Mouse (Mus musculus) CH12.LX (cell line): ENCODE results near the gene Stxbp3. TPM values are rescaled to one million over a fixed set of nuclear protein-coding genes. Genes with fewer than 3 reads are reported as not detected.
A peak's percentile ranks its signal among the peaks of the same experiment; 100 is the strongest.

Source experiments
- DNase-seq: peaks from one replicate; pipeline ENCODE4 v3.0.0-alpha.2; 2013; ENCODE audit errors: extremely low read depth
- H3K27ac ChIP-seq: 2 replicates; pipeline ENCODE4 v1.5.1; 2012; ENCODE audit warnings: low read depth, mild to moderate bottlenecking, control low read depth, moderate library complexity; ENCODE audit not compliant: insufficient read depth
- H3K27me3 ChIP-seq: replicated peaks from 2 replicates; pipeline ENCODE3; 2012; ENCODE audit warnings: inconsistent platforms
- H3K36me3 ChIP-seq, 2 experiments: replicated peaks in 1 of 2; 2 replicates each; pipeline versions ENCODE3 to v1.6.1; 2012; ENCODE audit warnings: inconsistent platforms in 1 of 2, low read length in 1 of 2, mild to moderate bottlenecking in 1 of 2, mixed read lengths in 1 of 2, moderate library complexity in 1 of 2; ENCODE audit not compliant: control insufficient read depth in 1 of 2, insufficient read depth in 1 of 2
- H3K4me1 ChIP-seq, 2 experiments: 2 replicates each; pipeline ENCODE4 v1.6.1; 2012; ENCODE audit warnings: inconsistent platforms in 1 of 2, moderate library complexity in 1 of 2; ENCODE audit not compliant: insufficient read depth in 2 of 2, control insufficient read depth in 1 of 2
- H3K4me2 ChIP-seq: 2 replicates; pipeline ENCODE4 v1.6.1; 2012; ENCODE audit warnings: low read depth, mild to moderate bottlenecking, control low read depth; ENCODE audit not compliant: poor library complexity, insufficient read depth, severe bottlenecking
- H3K4me3 ChIP-seq, 3 experiments: fragments of 150-350 bp in 1 of 3; sonication (generic) in 1 of 3; replicated peaks in 1 of 3; 2 replicates each; pipeline versions ENCODE3 to v1.5.1; 2011 to 2012; ENCODE audit warnings: low read depth in 2 of 3, low read length in 2 of 3, mild to moderate bottlenecking in 2 of 3, moderate library complexity in 2 of 3, control low read depth in 1 of 3, improper control_type of control experiment in 1 of 3, inconsistent platforms in 1 of 3, mixed read lengths in 1 of 3; ENCODE audit not compliant: poor library complexity in 1 of 3
- H3K79me2 ChIP-seq: replicated peaks from 2 replicates; pipeline ENCODE4 v1.6.1; 2012; ENCODE audit warnings: mild to moderate bottlenecking, moderate library complexity; ENCODE audit not compliant: control insufficient read depth, poor library complexity, insufficient read depth, severe bottlenecking; ENCODE audit errors: extremely low read depth
- H3K9ac ChIP-seq: 2 replicates; pipeline ENCODE4 v1.6.1; 2012; ENCODE audit warnings: low read depth, mild to moderate bottlenecking, control low read depth, moderate library complexity; ENCODE audit not compliant: insufficient read depth
- H3K9me3 ChIP-seq: replicated peaks from 2 replicates; pipeline ENCODE3; 2012; ENCODE audit warnings: low read length, inconsistent platforms, mixed read lengths
- BHLHE40 ChIP-seq: IDR thresholded peaks from 2 replicates; pipeline ENCODE4 v1.6.1; 2011; ENCODE audit warnings: mild to moderate bottlenecking, low read depth, low read length, improper control_type of control experiment
- CHD1 ChIP-seq: IDR thresholded peaks from 2 replicates; pipeline ENCODE4 v1.6.1; 2012; ENCODE audit warnings: low read depth, low read length, improper control_type of control experiment, inconsistent platforms
- CTCF ChIP-seq, 2 experiments: IDR thresholded peaks in 1 of 2; conservative IDR thresholded peaks in 1 of 2; 2 replicates each; pipeline ENCODE4 v1.5.1; 2011 to 2012; ENCODE audit warnings: low read depth in 2 of 2, low read length in 2 of 2, improper control_type of control experiment in 1 of 2, inconsistent platforms in 1 of 2, mild to moderate bottlenecking in 1 of 2, moderate library complexity in 1 of 2
- ETS1 ChIP-seq: conservative IDR thresholded peaks from 2 replicates; pipeline ENCODE4 v1.6.1; 2012; ENCODE audit warnings: low read depth, mild to moderate bottlenecking, inconsistent platforms, low read length, improper control_type of control experiment, moderate library complexity
- HCFC1 ChIP-seq: IDR thresholded peaks from 2 replicates; pipeline ENCODE4 v1.6.1; 2012; ENCODE audit warnings: low read depth, mild to moderate bottlenecking, inconsistent platforms, low read length, improper control_type of control experiment
- IRF4 ChIP-seq: IDR thresholded peaks from 2 replicates; pipeline ENCODE4 v1.6.1; 2014; ENCODE audit warnings: low read depth, mild to moderate bottlenecking, inconsistent platforms, low read length, improper control_type of control experiment
- KAT2A ChIP-seq: IDR thresholded peaks from 2 replicates; pipeline ENCODE4 v1.6.1; 2012; ENCODE audit warnings: low read length, improper control_type of control experiment, inconsistent platforms; ENCODE audit not compliant: insufficient replicate concordance
- MAX ChIP-seq: IDR thresholded peaks from 2 replicates; pipeline ENCODE4 v1.6.1; 2011; ENCODE audit warnings: low read length, improper control_type of control experiment
- MEF2A ChIP-seq: IDR thresholded peaks from 2 replicates; pipeline ENCODE4 v1.6.1; 2014; ENCODE audit warnings: low read depth, mild to moderate bottlenecking, inconsistent platforms, low read length, improper control_type of control experiment, borderline replicate concordance
- POLR2A ChIP-seq: IDR thresholded peaks from 2 replicates; pipeline ENCODE4 v1.6.1; 2011; ENCODE audit warnings: low read depth, mild to moderate bottlenecking, improper control_type of control experiment, low read length
- POLR2AphosphoS2 ChIP-seq: IDR thresholded peaks from 2 replicates; pipeline ENCODE4 v1.6.1; 2011; ENCODE audit warnings: low read depth, low read length, improper control_type of control experiment
- SMC3 ChIP-seq: IDR thresholded peaks from 2 replicates; pipeline ENCODE4 v1.6.1; 2011; ENCODE audit warnings: low read depth, low read length, improper control_type of control experiment
- TBP ChIP-seq: conservative IDR thresholded peaks from 2 replicates; pipeline ENCODE4 v1.6.1; 2011; ENCODE audit warnings: low read depth, low read length, improper control_type of control experiment
- TCF12 ChIP-seq: IDR thresholded peaks from 2 replicates; pipeline ENCODE4 v1.6.1; 2014; ENCODE audit warnings: low read depth, mild to moderate bottlenecking, inconsistent platforms, low read length, improper control_type of control experiment
- UBTF ChIP-seq: IDR thresholded peaks from 2 replicates; pipeline ENCODE4 v1.6.1; 2012; ENCODE audit warnings: low read depth, mild to moderate bottlenecking, inconsistent platforms, low read length, improper control_type of control experiment, moderate library complexity
- USF1 ChIP-seq: IDR thresholded peaks from 2 replicates; pipeline ENCODE4 v1.6.1; 2014; ENCODE audit warnings: low read depth, mild to moderate bottlenecking, inconsistent platforms, low read length, improper control_type of control experiment
- ZC3H11A ChIP-seq: IDR thresholded peaks from 2 replicates; pipeline ENCODE4 v1.6.1; 2012; ENCODE audit warnings: low read depth, mild to moderate bottlenecking, inconsistent platforms, low read length, improper control_type of control experiment
- ZNF384 ChIP-seq: IDR thresholded peaks from 2 replicates; pipeline ENCODE4 v1.6.1; 2012; ENCODE audit warnings: low read depth, low read length, improper control_type of control experiment, inconsistent platforms
- dilution Hi-C: fragments of 300-500 bp; cut with MboI; formaldehyde crosslinking; loops from 2 replicates; pipeline ENCODE4 v1.14.3; 2020; ENCODE audit warnings: low sequenced_read_pairs; ENCODE audit not compliant: extremely low pct_unique_long_range_greater_than_20kb, extremely low pct_ligation_motif_present
- in situ Hi-C: fragments of 300-500 bp; cut with MboI; formaldehyde crosslinking; loops from 3 replicates; pipeline ENCODE4 v1.14.3; 2019; ENCODE audit warnings: low sequenced_read_pairs, low pct_ligation_motif_present, low pct_unique_long_range_greater_than_20kb, mixed read lengths
- polyA plus RNA-seq: library from polyadenylated mRNA; unstranded; fragments of >175 nt; gene quantifications from 2 replicates; pipeline ENCODE4 v1.2.1, GENCODE M21; 2012; ENCODE audit warnings: low read depth; ENCODE audit not compliant: insufficient read length
- total RNA-seq, 2 experiments: library from RNA; depleted of rRNA; stranded (reverse); fragments of 300-350 nt in 1 of 2; fragments of >200 nt in 1 of 2; gene quantifications; 2 replicates each; pipeline ENCODE4 v1.2.3; 2012 to 2014

Gene Stxbp3
- total and polyA plus RNA-seq, 3 experiments = 12.1 to 21.5 (median 14.4) TPM

DNA sequence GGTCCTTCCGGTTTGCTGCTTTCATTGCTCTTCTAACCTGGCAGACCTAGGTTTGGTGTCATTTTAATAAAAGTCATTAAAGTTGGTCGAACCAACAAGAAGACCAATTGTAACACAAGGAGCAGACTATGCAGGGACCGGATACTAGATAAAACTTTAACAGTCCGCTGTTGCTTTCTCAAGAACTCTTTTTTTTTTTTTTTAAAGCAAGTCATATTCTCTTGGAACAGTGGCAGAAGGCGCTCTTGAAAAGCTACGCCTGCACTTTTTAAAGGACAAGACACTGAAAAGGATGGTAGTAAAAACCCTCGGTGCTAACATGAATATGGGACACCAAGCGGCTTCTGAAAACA lies 703 bp downstream of the Stxbp3 start:
- peak; percentile 33 for DNase-seq
- TF ChIP-seq KAT2A (no peak), ZNF384 (peak; percentile 48; the same call in 1 of the 2 replicates)
- Histone ChIP-seq H3K9me3 (no peaks in the 10 kb centered on the region), H3K9ac (peak overlapping the region; percentile 72), H3K79me2 (peaks cover 26% of the 10 kb centered on the region), H3K4me2 (peak overlapping the region; percentile 32), H3K27me3 (peaks cover 3% of the 10 kb centered on the region), H3K27ac (peak overlapping the region; percentile 23; the same call in 1 of the 2 replicates), H3K36me3 (peaks cover 7 to 12% of the 10 kb centered on the region in 2 experiments), H3K4me1 (peaks cover 4 to 15% of the 10 kb centered on the region in 2 experiments; a peak in 3 of 4 replicates), H3K4me3 (peak overlapping the region; percentile 70 to 93 (median 89))
- in situ Hi-C loops = no loop called here
- dilution Hi-C loops = no loop called here

DNA sequence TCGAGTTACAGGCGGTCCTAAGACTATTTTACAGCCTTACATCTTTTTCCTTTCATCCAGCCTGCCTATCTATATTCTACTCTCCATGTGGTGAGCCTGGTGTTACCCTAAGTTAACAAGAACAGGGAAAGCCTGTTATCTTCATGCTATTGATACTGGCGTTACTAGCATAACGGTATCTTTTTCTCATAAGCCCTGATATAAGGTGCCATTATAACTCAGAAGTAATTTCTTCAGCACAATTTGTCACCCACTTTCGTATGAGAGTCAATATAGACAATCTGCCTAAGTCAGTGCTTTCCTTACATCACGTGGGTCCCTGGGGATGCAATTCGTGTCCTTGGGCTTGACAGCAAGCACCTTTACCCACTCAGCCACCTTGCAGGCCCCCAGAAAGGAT lies 1.3 kb downstream of the Stxbp3 start:
- TF ChIP-seq CTCF (conservative IDR thresholded peaks at IDR 0.05 in 1 of 2, IDR thresholded peaks at IDR 0.05 in 1 of 2; ENCODE audit: low read depth in 2 of 2, low read length in 2 of 2) (no peak), SMC3 (no peak), TCF12 (no peak), MAX (no peak), USF1 (no peak), MEF2A (no peak), TBP (no peak), HCFC1 (no peak), UBTF (no peak), IRF4 (no peak), BHLHE40 (no peak), POLR2A (no peak), CHD1 (no peak), ETS1 (no peak), ZC3H11A (no peak), POLR2AphosphoS2 (no peak)
- peaks cover 7 to 16% of the 10 kb centered on the region in 2 experiments for H3K36me3 ChIP-seq
- no peak overlapping the region for H3K27ac ChIP-seq
- no peak for DNase-seq
- peak overlapping the region in 1 of 3 experiments; percentile 93 for H3K4me3 ChIP-seq
- peak overlapping the region; percentile 70 for H3K4me2 ChIP-seq
- dilution Hi-C loops (no loop called here), in situ Hi-C loops (no loop called here)
- H3K27me3 ChIP-seq = peaks cover 3% of the 10 kb centered on the region
- H3K4me1 ChIP-seq = peaks cover 4 to 15% of the 10 kb centered on the region in 2 experiments; a peak in 3 of 4 replicates
- no peaks in the 10 kb centered on the region for H3K9me3 ChIP-seq
- peaks cover 26% of the 10 kb centered on the region for H3K79me2 ChIP-seq
- peak overlapping the region; percentile 72; the same call in 1 of the 2 replicates for H3K9ac ChIP-seq
